Mouse (Mus musculus) fat pad, adult 2 months (tissue): ENCODE measurements around the gene Lmbrd2.

Source experiments
- DNase-seq: peaks from one replicate; pipeline ENCODE4 v3.0.0-alpha.2; 2011; ENCODE audit warnings: low read depth, low spot score; ENCODE audit errors: extremely low read depth

Lmbrd2 gene

DNA sequence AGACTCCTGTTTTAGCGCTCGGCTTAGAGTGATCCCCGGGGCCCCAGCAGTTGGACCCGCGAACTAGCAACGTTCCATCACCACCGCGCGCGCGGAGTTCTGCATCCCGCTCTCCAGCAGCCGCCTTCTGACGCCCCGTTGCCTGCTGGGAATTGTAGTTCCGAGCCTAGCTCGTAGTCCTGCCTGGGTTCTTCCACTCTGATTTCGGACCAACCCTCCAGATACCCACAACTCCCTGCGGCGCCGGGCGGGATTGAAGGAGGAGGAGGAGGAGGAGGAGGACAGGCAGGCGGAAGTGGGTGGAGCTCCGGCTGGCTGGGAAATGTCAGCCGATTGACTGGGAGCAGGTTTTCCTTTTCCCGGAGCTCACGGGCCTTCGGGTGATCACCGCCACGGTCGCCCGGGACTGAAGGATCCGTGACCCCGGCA is at the start of gene Lmbrd2:
TSS of gene Lmbrd2 (plus strand) at position 299 of the 429 bp plus-strand sequence.
- DNase-seq: no peak

DNA sequence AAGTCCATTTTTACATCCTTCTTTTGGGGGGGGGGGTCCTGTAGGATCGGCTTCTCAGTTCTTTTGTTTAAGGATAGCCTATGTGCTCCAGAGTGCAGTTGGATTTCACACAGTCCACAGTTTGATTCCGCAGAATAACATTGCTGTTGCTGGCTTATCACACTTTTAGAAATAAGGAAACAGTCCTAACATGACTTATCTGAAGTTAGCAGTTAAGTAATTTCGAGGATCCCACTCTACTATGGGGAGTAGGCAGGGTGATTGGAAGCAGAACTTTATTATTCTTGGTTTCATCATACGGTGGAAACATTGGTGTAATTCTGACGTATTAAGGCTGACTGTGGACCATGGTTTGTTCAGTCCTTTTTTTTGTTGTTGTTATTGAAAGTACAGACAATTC is 49.7 kb upstream of the Lmbrd2 start:
- no peak for DNase-seq

DNA sequence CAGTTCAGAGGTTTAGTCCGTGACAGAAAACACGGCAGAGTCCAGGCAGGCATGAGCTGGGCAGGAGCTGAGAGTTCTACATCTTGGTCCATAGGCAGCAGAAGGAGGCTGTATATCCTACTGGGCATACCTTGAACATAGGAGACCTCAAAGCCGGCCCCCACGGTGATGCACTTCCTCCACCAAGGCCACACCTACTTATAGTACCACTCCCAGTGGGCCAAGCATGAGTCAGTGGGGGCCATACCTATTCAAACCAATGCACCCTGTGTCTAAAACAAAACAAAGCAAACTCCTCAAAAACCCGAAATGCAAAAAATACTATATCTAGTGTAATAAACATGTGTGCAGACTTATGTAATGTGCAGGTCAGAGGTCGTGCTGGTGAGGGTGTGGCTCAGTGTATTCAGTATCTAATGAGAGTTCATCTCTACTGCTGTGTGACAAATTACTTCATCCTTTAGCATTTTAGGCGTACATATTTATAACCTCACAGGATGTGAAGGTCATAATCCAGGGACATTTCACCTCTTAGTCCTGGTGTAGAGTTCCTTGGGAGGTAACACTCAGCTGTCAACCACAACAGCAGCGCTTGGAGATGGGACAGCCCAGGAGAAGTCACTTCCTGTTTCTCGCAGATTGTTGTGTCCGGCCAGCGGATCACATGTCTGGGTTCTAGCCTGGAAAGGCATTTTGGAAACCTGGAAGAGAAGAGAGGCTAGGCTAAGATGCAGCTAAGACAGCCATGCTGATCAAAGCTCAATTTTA is 46.6 kb upstream of the Lmbrd2 start:
- DNase-seq: no peak

DNA sequence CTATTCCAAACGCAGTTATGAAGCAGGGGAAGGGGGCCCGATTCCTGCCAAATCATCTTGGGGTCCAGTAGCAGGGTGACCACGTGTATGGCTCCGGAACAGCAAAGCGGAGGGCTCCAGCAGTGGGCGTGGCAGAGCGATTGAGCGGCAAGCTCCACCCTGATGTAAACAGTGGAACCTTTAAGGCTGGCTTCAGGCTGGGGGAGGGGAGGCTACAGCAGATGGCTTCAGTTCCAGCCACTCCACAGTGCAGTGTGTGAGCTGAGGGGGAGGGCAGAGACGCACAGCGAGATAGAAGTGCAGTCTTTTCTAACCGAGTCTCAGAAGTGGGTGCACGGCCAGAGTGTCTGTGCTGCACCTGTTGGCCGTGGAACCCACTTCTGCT is 46.0 kb upstream of the Lmbrd2 start:
- no peak for DNase-seq

DNA sequence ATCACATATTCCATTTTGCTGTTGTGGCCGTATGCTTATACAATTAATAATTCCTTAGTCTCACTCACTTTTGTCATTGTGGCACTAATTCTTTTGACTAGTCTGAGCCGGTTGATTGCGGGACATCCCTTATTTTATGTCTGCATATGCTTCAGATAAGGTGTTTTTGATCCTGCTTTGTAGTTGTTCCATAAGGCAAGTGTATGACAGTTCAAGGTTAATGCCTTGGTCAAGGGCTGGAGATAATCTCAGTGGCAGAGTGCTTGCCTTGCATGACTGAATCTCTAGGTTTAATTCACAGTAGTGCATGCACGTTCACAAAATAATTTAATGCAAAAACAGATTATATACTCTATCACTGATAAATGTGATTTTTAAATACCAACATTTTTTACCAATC is 43.5 kb upstream of the Lmbrd2 start:
- DNase-seq: no peak

DNA sequence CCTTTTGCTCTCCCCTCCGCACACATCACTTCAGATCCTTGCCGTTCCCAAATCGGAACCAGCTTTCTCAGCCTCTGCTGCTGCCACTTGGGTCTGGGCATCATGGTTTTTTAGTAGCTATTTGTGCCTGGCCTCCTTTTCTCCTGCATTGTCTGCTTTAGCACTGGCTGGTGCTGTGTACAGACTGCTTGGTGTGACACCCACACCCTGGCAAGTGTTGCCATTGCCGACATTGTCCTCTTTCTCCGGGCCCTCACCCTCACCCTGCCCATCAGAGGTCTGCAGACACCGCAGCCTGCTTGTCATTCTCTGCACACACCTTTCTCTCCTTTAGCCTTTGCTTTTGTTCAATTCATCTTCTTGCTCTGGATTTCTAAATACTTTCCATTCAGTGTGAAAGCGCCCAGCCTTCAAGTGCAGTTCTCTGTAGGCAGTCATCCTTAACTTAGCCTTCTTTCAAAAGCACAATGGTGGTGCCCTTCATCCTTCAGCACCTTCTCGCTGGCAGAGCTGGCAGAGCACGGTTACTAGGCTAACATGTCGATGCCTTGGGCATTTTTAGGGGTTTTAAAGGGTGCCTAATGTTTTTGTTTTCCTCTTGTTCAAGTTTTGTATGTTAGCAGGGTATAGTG is 39.8 kb upstream of the Lmbrd2 start:
- DNase-seq: no peak

DNA sequence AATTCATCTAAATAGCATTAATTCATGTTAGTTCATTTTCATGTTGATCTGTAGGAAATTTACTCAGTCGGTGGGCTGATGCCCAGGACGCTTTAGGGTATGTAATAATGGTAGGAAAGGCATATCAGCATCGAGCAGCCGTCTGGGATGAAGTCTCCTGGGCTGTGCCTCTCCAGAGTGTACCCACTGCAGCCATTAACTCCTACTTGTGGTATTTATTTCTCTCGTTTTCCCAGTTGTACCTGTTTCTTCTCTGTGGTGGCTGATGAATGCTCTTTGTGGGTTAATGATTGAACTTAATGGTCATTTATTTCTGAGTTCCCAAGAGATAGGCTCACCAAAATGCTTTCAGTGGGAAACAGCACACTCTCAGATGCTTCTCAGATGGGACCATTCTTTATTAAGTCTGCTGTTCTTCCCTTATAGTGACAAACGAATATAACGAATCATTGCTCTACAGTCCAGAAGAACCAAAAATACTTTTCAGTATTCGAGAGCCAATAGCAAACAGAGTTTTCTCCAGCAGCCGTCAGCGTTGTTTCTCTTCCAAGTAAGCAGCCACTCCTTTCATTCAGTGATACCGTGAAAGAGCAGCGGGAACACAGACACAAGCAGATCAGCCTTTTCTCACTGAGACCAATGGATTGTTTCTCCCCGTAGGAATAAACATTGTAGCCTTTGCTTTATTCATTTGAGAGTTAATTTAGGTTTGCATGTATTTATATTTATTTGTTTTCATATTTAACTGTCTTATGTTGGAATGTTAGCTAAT is 33.9 kb upstream of the Lmbrd2 start:
- DNase-seq: no peak

DNA sequence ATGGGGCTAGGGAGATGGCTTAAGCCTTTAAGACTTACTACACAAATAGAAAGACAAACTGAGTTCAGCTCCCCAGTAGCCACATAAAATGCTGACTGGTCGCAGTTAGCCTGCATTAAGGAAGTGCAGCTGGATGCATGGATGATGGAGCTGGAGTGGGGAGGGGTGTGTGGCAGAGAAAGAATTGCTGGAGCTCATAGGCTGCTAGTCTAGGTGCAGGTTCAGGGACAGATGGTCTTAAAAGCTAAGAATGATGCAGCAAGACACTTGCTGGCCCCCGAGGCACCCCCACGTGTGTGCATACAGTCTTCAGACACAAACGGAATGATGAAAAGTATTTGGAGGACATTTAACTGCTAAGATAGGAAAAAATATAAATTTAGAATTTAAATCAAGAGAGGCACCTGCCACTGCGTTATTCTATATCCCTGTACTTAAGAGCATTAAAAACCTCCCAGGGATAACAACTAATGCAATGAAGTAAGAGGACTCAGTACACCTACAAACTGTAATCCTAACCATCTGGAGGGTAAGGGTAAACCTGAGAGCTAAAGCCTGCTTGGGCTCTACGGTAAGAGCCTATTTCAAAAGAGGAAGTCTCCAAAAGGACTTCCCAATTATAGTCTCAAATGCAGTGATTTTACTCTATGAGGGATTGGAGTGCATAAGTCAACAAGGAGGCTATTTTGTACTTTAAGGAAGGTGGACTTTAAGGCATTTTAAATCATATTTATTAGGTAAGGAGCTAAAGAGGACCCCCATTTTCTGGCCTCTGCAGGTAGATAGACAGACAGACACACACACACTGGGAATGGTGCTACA is 29.6 kb upstream of the Lmbrd2 start:
- no peak for DNase-seq

DNA sequence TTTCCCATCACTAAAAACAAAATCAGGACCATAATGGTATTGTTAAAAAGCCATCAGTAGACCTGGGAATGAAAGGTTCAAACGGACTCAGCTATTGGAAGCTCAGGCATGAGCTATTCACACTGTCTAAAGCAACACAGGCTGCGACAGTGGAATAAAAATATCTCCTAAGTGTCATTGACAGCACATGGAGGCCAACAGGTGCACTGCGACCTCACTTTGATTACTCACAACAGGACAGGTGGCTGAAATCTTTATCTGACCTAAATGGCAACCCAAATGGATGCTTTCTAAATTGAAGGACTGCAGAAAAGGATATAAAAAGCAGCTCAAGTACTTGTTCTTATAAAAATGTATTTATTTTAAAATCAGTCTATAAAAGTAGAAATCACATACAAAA is 28.7 kb upstream of the Lmbrd2 start:
- no peak for DNase-seq

DNA sequence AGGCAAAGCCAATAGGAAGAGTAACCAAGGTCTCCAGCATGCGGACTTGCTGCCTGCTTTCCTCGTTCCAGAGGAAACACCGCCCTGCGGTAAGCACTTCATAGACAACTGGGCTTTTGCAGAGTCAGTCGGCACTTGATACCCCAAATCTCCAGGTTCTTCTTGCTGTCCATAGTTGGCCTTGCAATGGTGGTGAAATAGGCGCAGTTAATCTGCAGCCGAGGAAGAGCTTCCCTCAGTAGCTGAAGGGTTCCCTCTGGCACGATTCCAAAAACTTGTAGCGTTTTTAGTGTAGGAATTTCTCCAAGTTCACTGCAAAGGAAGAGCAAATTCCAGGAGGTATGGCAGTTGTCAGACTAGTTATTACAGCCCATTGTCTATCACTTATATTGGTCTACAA is 26.8 kb upstream of the Lmbrd2 start:
- DNase-seq: no peak

DNA sequence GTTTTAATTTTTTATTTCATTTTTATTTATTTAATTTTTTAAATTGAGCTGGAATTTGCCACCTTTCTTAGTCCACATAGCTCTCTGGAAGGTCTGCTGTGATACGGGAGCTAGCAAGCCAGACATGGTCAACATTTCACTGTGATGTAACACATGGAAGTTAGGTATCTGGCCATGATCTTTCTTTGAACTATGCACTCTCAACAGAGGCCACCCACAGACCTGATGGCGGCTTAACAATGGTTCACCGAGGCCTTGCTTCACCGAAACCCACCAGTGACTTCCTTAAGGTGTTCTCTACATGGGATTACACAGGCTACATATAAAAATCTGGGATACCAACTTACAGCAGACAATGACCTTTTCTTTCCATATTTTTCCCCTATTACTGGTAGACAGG is 26.2 kb upstream of the Lmbrd2 start:
- no peak for DNase-seq

DNA sequence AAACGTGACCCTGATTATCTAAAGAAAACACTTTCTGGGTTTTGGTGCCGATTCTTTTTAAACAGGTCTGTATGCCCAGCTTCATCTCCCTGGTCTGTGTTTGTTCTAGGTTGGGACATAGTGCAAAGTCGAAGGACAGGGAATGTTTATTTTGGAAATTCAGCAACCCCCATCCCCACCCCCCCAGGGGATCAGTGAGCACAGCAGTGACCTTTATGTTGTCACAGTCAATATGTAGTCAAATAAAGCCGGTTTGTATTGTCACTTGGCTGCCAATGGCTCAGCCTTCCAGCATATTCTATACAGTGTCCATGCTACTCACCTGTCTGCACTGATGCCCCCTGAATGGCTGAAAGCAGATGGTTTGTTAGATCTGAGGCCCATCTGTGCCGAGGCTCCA is 25.8 kb upstream of the Lmbrd2 start:
- DNase-seq: no peak

DNA sequence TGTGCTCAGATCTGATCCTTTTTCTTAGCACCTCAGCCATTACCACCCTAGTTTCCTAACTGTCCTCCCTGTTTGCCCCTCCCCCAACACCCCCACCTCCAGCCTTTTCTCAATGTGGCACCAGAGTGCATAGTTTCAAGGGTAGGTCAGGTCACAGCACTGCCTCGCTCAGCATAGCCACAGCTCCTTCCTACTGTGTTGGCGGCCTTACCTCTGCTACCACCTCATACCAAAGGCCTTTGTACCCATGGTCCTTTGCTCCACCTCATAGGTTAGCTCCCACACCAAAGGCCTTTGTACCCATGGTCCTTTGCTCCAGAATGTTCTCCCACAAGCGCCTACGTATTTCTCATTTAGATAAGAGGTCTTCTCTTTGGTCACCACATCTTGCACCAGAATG is 21.5 kb upstream of the Lmbrd2 start:
- DNase-seq: no peak

DNA sequence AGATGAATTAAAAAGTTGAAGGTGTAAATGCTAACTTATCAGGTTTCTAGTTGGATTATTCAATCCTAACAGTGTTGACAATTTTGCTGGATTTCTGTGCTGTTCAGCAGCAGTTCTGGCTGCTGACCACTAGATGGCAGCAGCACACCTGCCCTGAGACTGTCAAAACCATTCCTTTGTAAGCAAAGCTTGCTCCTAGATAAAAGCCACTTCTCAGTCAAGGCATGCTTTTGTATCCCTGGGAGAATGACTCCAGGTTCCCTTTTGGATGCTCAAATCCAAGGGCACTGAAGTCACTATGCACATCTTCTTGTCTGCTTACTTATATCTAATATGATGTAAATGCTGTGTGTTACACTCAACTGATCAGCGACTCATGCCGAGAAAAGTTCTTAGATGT is 20.3 kb upstream of the Lmbrd2 start:
- DNase-seq: no peak

DNA sequence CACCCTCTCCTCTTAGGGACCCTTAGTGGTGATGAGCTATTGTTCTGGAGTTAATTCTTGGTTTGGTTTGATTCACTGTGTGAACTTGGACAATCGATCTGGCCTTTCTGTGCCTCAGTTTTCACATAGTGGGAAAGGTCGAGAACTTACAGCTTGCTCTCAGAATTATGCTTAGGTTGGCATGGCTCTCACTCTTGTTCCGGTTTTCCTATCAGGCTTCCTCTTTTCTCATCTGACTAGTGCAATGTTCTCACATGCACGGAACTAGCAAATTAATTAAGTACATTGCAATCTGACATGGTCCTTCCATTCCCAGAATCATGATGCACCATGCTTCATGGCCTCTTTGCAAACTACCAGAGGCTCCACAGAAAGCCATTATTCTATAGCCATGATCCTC is 17.4 kb upstream of the Lmbrd2 start:
- no peak for DNase-seq

DNA sequence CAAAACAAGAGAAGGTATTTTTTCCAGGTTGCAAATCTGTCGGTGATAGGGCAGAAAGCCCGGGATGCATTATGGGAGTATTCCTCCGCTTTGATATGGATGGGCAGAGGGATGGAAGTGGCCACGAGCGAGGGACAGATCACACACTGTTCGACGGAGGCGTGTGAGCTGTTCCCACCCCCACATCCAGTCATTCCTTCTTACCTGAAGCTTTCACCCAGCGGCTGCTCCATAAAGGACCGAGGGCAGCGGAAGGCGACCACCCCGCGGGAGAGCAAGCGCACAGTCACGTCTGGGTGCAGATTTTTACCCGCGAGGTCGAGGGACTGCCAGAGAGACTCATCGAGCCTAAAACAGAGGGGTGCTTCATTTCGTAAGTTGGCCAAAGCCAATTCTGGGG is 15.5 kb upstream of the Lmbrd2 start:
- no peak for DNase-seq

DNA sequence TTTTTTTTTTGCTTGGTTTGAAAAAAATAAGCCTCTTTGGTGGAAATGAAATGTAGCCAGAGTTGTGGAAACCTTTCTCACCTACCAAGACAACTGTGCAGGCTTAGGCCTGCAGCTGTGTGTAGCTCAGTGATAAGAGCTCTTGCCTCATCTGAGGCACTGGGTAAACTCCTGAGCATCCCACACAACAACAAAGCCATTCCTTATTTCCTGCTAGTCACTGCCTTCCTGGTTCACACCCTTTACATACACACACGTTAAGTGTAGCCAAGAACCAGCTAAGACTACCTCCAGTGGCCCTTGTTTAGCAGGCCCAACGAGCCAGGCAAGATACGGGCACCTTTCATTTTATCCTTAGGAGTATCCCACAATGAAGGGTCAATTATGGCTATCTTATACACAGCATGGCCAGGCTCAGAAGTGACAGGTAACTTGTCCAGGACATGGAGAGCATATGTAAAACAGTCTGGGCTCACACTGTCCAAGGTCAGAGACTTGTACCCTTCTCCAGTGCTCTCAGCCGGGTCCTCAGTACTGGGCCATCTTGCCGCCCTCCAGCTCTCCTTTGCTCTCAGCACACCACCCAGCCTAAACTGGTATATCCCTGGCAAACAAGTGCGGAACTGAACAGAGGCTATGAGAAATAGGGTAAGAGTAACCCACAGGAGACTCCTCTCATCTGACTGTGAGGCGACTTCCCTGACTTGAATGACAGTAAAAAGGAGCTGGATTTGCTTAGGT is 13.1 kb upstream of the Lmbrd2 start:
- no peak for DNase-seq

DNA sequence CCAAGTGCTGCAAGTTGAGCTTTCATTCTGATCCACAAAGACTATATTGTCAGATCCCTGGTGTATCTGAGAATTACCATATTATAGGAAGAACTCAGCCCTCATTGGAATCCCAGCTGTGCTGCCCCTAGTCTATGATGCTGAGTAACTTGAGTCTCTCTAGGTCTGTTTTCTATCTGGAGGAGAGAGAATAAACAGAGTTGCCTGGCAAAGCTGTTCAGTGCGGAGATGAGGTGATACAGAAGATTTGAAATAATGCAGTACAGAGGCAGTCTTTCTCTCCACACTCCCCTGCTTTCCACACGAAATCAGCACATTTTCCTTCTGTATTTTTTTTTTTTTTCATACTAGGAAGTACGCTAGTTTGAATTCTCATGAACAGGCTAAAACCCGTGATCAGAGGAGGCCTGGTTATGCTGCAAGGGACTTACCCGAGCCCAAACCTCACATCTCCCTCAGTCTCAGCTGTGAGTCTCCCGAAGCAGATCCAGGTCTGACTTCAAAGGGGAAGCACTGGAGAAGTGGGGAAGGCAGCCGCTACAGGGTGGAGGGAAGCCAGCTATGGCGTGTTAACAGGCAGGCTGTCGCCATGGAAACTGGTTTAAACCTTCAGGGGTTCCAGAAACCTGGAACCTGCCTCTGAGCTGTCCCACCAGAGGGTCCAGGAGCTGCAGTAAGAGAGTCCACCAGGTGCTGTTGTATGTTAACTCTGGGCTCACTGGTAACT is 9.4 kb upstream of the Lmbrd2 start:
- DNase-seq: no peak

DNA sequence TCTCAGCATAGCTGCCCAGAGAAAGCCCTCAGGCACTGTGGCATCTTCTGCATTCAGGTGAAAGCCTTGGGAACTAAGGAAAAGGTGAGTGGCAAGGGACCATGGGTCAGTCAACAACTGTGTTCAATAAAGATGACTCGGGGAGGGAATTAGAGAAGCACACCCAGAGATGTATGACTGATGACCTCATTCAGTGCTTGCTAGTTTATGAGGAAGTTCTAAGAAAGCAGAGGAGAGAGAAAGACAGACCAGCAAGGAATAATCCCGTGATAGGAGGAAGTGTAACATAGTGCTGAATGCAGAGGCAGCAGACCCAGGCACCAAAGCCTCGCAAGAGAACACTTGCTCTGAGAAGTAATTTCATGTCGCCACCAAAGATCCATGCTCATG is 8.9 kb upstream of the Lmbrd2 start:
- DNase-seq: no peak
